Mouse (Mus musculus): ENCODE measurements around the gene Hus1. TPM values are rescaled to one million over a fixed set of nuclear protein-coding genes. Genes with fewer than 3 reads are reported as not detected.
A peak's percentile ranks its signal among the peaks of the same experiment; 100 is the strongest.

Gene Hus1
- polyA plus RNA-seq, 1 experiment from 2014 or later: 12.6 TPM

DNA sequence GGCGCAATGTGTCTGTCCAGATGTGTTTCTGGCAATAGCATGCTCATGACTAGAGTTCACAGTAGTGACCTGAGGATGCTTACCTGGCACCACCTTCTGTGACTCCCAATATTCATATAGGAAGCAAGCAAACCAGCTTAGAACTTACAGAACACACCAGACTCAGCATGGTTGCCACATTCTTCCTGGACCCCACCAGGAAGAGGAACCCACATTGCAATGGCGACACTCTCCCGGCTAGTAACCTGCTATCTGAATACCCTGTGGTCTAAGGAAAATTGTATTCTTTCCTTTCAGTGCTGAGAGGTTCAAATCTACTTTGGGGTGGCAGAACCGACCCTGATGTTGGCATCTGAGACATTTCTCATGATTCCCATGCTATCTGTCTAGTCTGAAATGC lies 32.8 kb downstream of the Hus1 start:
- H3K36me3 ChIP-seq: no peaks in the 10 kb centered on the region
- 84% methylated on average over 4 of the region's 4 CpGs for WGBS
- no peak for ATAC-seq (ENCODE audit: insufficient number of reproducible peaks, low FRiP score, low TSS enrichment, low read depth)
- H3K27ac ChIP-seq (replicated peaks): no peak overlapping the region
- no peak overlapping the region for H3K9ac ChIP-seq
- no peaks in the 10 kb centered on the region for H3K27me3 ChIP-seq
- H3K9me3 ChIP-seq (replicated peaks): no peaks in the 10 kb centered on the region
- H3K4me1 ChIP-seq: no peaks in the 10 kb centered on the region
- no peak overlapping the region for H3K4me2 ChIP-seq (replicated peaks)
- no peak overlapping the region for H3K4me3 ChIP-seq (replicated peaks)

DNA sequence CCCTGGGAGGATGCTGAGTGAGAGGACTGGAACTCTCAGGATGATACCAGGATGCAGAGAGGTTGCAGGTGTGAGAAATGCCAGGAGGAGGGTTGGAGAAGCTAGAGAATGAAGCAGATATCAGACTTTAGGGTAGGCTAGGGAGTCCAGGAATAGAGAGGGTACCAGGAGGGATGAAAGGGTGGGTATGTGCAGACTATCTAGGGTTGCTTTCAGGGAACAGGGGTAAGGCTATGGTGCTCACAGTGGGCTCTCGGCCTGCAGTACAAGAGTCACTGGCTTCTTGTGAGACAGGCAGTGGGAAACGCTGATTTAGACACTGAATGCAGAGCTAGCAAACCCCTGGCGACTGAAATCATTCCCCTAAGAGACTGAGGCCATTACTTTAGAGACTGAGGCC lies 37.8 kb downstream of the Hus1 start, which contains the start of gene Pkd1l1:
Pkd1l1 (minus strand) TSS at position 101 of the 400 bp plus-strand sequence.
- H3K4me3 ChIP-seq (replicated peaks): no peak within 1 kb of the TSS
- no peak within 1 kb of the TSS for H3K27ac ChIP-seq (replicated peaks)
- no peak within 1 kb of the TSS for H3K9ac ChIP-seq
- ATAC-seq (ENCODE audit: insufficient number of reproducible peaks, low FRiP score, low TSS enrichment, low read depth): no peak
- H3K27me3 ChIP-seq: no peaks in the 10 kb centered on the region
- H3K4me1 ChIP-seq: no peaks in the 10 kb centered on the region
- no peaks in the 10 kb centered on the region for H3K36me3 ChIP-seq
- no peaks in the 10 kb centered on the region for H3K9me3 ChIP-seq (replicated peaks)
- 68% methylated on average over 3 of the region's 3 CpGs for WGBS
- H3K4me2 ChIP-seq (replicated peaks): no peak within 1 kb of the TSS

GRCm38 (mm10) chr11:8972093-8972492 lies 38.9 kb downstream of the Hus1 start:
- Histone ChIP-seq H3K4me3 (replicated peaks) (no peak overlapping the region), H3K4me2 (replicated peaks) (no peak overlapping the region), H3K27ac (replicated peaks) (no peak overlapping the region), H3K9ac (no peak overlapping the region), H3K9me3 (replicated peaks) (no peaks in the 10 kb centered on the region), H3K36me3 (no peaks in the 10 kb centered on the region), H3K4me1 (no peaks in the 10 kb centered on the region), H3K27me3 (no peaks in the 10 kb centered on the region)
- no peak for ATAC-seq (ENCODE audit: insufficient number of reproducible peaks, low FRiP score, low TSS enrichment, low read depth)
- 78% methylated on average over 6 of the region's 6 CpGs for WGBS

GRCm38 (mm10) chr11:8970509-8970908 lies 40.5 kb downstream of the Hus1 start:
- Histone ChIP-seq H3K36me3 (no peaks in the 10 kb centered on the region), H3K4me1 (no peaks in the 10 kb centered on the region), H3K4me3 (replicated peaks) (no peak overlapping the region), H3K9ac (no peak overlapping the region), H3K27me3 (no peaks in the 10 kb centered on the region), H3K27ac (replicated peaks) (no peak overlapping the region), H3K4me2 (replicated peaks) (no peak overlapping the region), H3K9me3 (replicated peaks) (no peaks in the 10 kb centered on the region)
- ATAC-seq (ENCODE audit: insufficient number of reproducible peaks, low FRiP score, low TSS enrichment, low read depth): no peak
- WGBS: 68% methylated on average over 9 of the region's 9 CpGs

DNA sequence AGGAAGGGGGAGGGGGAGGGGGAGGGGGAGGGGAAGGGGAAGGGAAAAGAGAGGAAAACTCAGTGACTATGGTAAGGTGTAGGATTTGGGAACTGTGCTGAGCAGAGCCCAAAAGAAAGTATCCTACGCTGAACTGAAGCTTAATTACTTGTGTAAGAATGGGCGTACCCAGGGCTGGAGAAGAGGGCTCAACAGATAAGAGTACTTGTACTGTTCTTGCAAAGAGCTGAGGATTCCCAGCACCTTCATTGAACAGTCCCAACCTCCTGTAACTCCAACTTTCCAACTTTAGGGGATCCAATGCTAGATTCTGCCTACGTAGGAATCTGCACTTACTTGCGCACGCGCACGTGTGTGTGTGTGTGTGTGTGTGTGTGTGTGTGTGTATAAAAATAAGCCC lies 42.9 kb downstream of the Hus1 start:
- Histone ChIP-seq H3K4me2 (replicated peaks) (no peak overlapping the region), H3K4me3 (replicated peaks) (no peak overlapping the region), H3K36me3 (no peaks in the 10 kb centered on the region), H3K27me3 (no peaks in the 10 kb centered on the region), H3K9ac (no peak overlapping the region), H3K4me1 (no peaks in the 10 kb centered on the region), H3K27ac (replicated peaks) (no peak overlapping the region), H3K9me3 (replicated peaks) (no peaks in the 10 kb centered on the region)
- 96% methylated on average over 7 of the region's 7 CpGs for WGBS
- ATAC-seq (ENCODE audit: insufficient number of reproducible peaks, low FRiP score, low TSS enrichment, low read depth): no peak

DNA sequence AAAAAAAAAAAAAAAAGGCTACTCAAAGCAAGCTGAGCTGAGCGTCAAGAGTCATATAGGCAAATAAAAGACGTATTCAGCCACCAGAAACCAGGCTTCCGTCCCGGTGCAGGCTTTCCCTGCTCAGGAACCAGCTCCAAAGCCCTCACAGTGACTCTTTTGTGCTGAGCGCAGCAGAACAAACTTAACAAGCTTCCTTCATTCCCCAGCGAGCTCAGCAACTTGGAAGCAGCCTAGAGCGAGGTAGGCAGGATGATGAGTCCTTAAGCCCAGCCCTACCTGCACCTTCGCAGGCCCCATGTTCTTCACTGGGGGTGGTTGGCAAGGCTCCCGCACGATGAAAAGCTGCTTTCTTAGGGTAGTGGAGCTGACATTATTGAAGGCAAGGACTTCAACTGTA lies 52.4 kb downstream of the Hus1 start:
- H3K9me3 ChIP-seq (replicated peaks): no peaks in the 10 kb centered on the region
- H3K9ac ChIP-seq: no peak overlapping the region
- H3K27ac ChIP-seq (replicated peaks): no peak overlapping the region; the same call in 1 of the 2 replicates
- 35% methylated on average over 10 of the region's 10 CpGs for WGBS
- no peak overlapping the region for H3K4me2 ChIP-seq (replicated peaks)
- ATAC-seq (ENCODE audit: insufficient number of reproducible peaks, low FRiP score, low TSS enrichment, low read depth): peak; percentile 63; the same call in 1 of the 2 replicates
- no peak overlapping the region for H3K4me3 ChIP-seq (replicated peaks)
- no peaks in the 10 kb centered on the region for H3K36me3 ChIP-seq
- 0 out of 2 replicates have a peak, but pooled peaks cover 3% of the 10 kb centered on the region for H3K4me1 ChIP-seq
- no peaks in the 10 kb centered on the region for H3K27me3 ChIP-seq

- Histone ChIP-seq H3K4me3 (replicated peaks) (no peak overlapping the region), H3K4me2 (replicated peaks) (no peak overlapping the region), H3K27me3 (no peaks in the 10 kb centered on the region), H3K27ac (replicated peaks) (no peak overlapping the region), H3K4me1 (0 out of 2 replicates have a peak, but pooled peaks cover 3% of the 10 kb centered on the region), H3K36me3 (no peaks in the 10 kb centered on the region), H3K9me3 (replicated peaks) (no peaks in the 10 kb centered on the region), H3K9ac (no peak overlapping the region)
- no peak for ATAC-seq (ENCODE audit: insufficient number of reproducible peaks, low FRiP score, low TSS enrichment, low read depth)
- WGBS: 16% methylated on average over 4 of the region's 4 CpGs
Measured at GRCm38 (mm10) chr11:8958108-8958507, 52.9 kb downstream of the Hus1 start.

- Histone ChIP-seq H3K4me2 (replicated peaks) (no peak overlapping the region), H3K36me3 (no peaks in the 10 kb centered on the region), H3K9ac (no peak overlapping the region), H3K4me3 (replicated peaks) (no peak overlapping the region), H3K9me3 (replicated peaks) (no peaks in the 10 kb centered on the region), H3K4me1 (0 out of 2 replicates have a peak, but pooled peaks cover 3% of the 10 kb centered on the region), H3K27ac (replicated peaks) (no peak overlapping the region), H3K27me3 (no peaks in the 10 kb centered on the region)
- WGBS: 68% methylated on average over 6 of the region's 6 CpGs
- ATAC-seq (ENCODE audit: insufficient number of reproducible peaks, low FRiP score, low TSS enrichment, low read depth): no peak
Measured at GRCm38 (mm10) chr11:8957023-8957422, 54.0 kb downstream of the Hus1 start.

DNA sequence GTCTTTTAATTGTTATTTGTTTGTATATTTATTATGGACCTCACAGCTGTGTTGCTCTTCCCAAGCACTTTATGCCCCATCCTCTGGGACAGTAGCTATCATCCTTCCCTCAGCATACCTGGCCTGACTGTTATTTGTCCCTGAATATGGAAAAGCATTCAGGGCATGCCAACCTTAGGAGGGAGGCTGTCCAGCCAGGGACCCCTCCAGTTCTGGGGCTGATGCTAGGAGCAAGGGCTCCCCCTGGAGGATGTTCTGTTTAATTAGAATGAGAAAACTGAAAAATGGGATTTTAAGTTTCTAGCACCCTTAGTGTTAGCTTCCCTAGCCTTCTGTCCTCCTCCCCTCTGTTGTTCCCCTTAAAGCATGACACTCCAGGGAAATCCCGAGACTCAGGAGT lies 55.3 kb downstream of the Hus1 start:
- no peak overlapping the region for H3K9ac ChIP-seq
- H3K27me3 ChIP-seq: no peaks in the 10 kb centered on the region
- no peaks in the 10 kb centered on the region for H3K9me3 ChIP-seq (replicated peaks)
- no peak overlapping the region for H3K27ac ChIP-seq (replicated peaks)
- WGBS: 3% methylated on average over 1 of the region's 1 CpGs
- no peak for ATAC-seq (ENCODE audit: insufficient number of reproducible peaks, low FRiP score, low TSS enrichment, low read depth)
- no peaks in the 10 kb centered on the region for H3K36me3 ChIP-seq
- H3K4me1 ChIP-seq: 0 out of 2 replicates have a peak, but pooled peaks cover 3% of the 10 kb centered on the region
- H3K4me2 ChIP-seq (replicated peaks): no peak overlapping the region
- H3K4me3 ChIP-seq (replicated peaks): no peak overlapping the region

GRCm38 (mm10) chr11:8949765-8950430 lies 61.1 kb downstream of the Hus1 start:
- Histone ChIP-seq H3K27ac (replicated peaks) (peak overlapping the region; percentile 55; the same call in 1 of the 2 replicates), H3K9ac (no peak overlapping the region), H3K36me3 (no peaks in the 10 kb centered on the region), H3K4me2 (replicated peaks) (no peak overlapping the region), H3K4me1 (0 out of 2 replicates have a peak, but pooled peaks cover 3% of the 10 kb centered on the region), H3K9me3 (replicated peaks) (no peaks in the 10 kb centered on the region), H3K27me3 (no peaks in the 10 kb centered on the region), H3K4me3 (replicated peaks) (no peak overlapping the region)
- 59% methylated on average over 6 of the region's 6 CpGs for WGBS
- peak; percentile 75 for ATAC-seq (ENCODE audit: insufficient number of reproducible peaks, low FRiP score, low TSS enrichment, low read depth)

GRCm38 (mm10) chr11:8948871-8949270 lies 62.1 kb downstream of the Hus1 start:
- Histone ChIP-seq H3K4me2 (replicated peaks) (no peak overlapping the region), H3K9ac (no peak overlapping the region), H3K27me3 (no peaks in the 10 kb centered on the region), H3K36me3 (no peaks in the 10 kb centered on the region), H3K9me3 (replicated peaks) (no peaks in the 10 kb centered on the region), H3K4me3 (replicated peaks) (no peak overlapping the region), H3K4me1 (0 out of 2 replicates have a peak, but pooled peaks cover 3% of the 10 kb centered on the region), H3K27ac (replicated peaks) (no peak overlapping the region)
- no peak for ATAC-seq (ENCODE audit: insufficient number of reproducible peaks, low FRiP score, low TSS enrichment, low read depth)
- WGBS: 73% methylated on average over 3 of the region's 3 CpGs

- Histone ChIP-seq H3K9me3 (replicated peaks) (no peaks in the 10 kb centered on the region), H3K27ac (replicated peaks) (no peak overlapping the region), H3K4me3 (replicated peaks) (no peak overlapping the region), H3K36me3 (no peaks in the 10 kb centered on the region), H3K9ac (no peak overlapping the region), H3K4me2 (replicated peaks) (no peak overlapping the region), H3K4me1 (no peaks in the 10 kb centered on the region), H3K27me3 (no peaks in the 10 kb centered on the region)
- 74% methylated on average over 4 of the region's 4 CpGs for WGBS
- no peak for ATAC-seq (ENCODE audit: insufficient number of reproducible peaks, low FRiP score, low TSS enrichment, low read depth)
Measured at GRCm38 (mm10) chr11:8944114-8944513, 66.9 kb downstream of the Hus1 start.
